Mouse (Mus musculus) heart, embryonic 11.5 days (tissue): Measurements from ENCODE around the gene Plekha3. TPM values are rescaled to one million over a fixed set of nuclear protein-coding genes. Genes with fewer than 3 reads are reported as not detected.

Experiments
- ATAC-seq: fragments of 200-750 bp; cut with Nextera tagmentation; replicated peaks from 2 replicates; pipeline ENCODE4 v1.8.0; 2017; ENCODE audit warnings: moderate library complexity; ENCODE audit not compliant: insufficient number of reproducible peaks, low FRiP score, low TSS enrichment
- H3K27ac ChIP-seq: fragments of 300-500 bp; sonication (generic); 2 replicates; pipeline ENCODE4 v1.5.1; 2014; ENCODE audit warnings: mild to moderate bottlenecking, low read depth, low read length
- H3K27me3 ChIP-seq: fragments of 300-500 bp; sonication (generic); 2 replicates; pipeline ENCODE4 v1.6.1; 2014; ENCODE audit warnings: mild to moderate bottlenecking, low read length, mixed read lengths; ENCODE audit not compliant: control insufficient read depth, insufficient read depth
- H3K36me3 ChIP-seq: fragments of 300-500 bp; sonication (generic); 2 replicates; pipeline ENCODE4 v1.6.1; 2014; ENCODE audit warnings: mild to moderate bottlenecking, low read length, moderate library complexity, mixed read lengths; ENCODE audit not compliant: control insufficient read depth, insufficient read depth
- H3K4me1 ChIP-seq: fragments of 300-500 bp; sonication (generic); 2 replicates; pipeline ENCODE4 v1.6.1; 2014; ENCODE audit warnings: low read length; ENCODE audit not compliant: control insufficient read depth, insufficient read depth
- H3K4me2 ChIP-seq: fragments of 300-500 bp; sonication (generic); 2 replicates; pipeline ENCODE4 v1.6.1; 2014; ENCODE audit warnings: mild to moderate bottlenecking, moderate library complexity
- H3K4me3 ChIP-seq: fragments of 300-500 bp; sonication (generic); 2 replicates; pipeline ENCODE4 v1.5.1; 2014; ENCODE audit warnings: low read depth, low read length
- H3K9ac ChIP-seq: fragments of 300-500 bp; sonication (generic); 2 replicates; pipeline ENCODE4 v1.6.1; 2014; ENCODE audit warnings: mild to moderate bottlenecking, low read depth, low read length, moderate library complexity
- H3K9me3 ChIP-seq: fragments of 300-500 bp; sonication (generic); replicated peaks from 2 replicates; pipeline ENCODE4 v1.6.1; 2016; ENCODE audit warnings: low read length; ENCODE audit not compliant: control insufficient read depth
- WGBS: fragments of 180-500 bp; shearing (Covaris S2); extraction: QIAGEN DNeasy Blood & Tissue Kit; methylation state at CpG from one replicate; pipeline ENCODE4 v1.1.7; 2014; ENCODE audit not compliant: insufficient replicate concordance; 5-methylcytosine and 5-hydroxymethylcytosine counted together
- polyA plus RNA-seq: library from polyadenylated mRNA; unstranded; fragments of >200 nt; fragmentation: Nextera tagmentation; extraction: Ambion mirVana; gene quantifications from 2 replicates; pipeline ENCODE4 v1.2.1, GENCODE M21; 2014

The Plekha3 gene
- polyA plus RNA-seq, 1 experiment from 2014 or later: 11.5 TPM

- Histone ChIP-seq H3K9ac (no peak overlapping the region), H3K27ac (no peak overlapping the region), H3K9me3 (no peaks in the 10 kb centered on the region), H3K4me2 (no peak overlapping the region), H3K4me3 (no peak overlapping the region), H3K36me3 (no peaks in the 10 kb centered on the region), H3K4me1 (no peaks in the 10 kb centered on the region), H3K27me3 (no peaks in the 10 kb centered on the region)
- no peak for ATAC-seq
- WGBS: 85% methylated on average over 4 of the region's 4 CpGs
Measured at GRCm38 (mm10) chr2:76653070-76653469, 22.0 kb upstream of the Plekha3 start.

- no peak for ATAC-seq
Measured at GRCm38 (mm10) chr2:76654646-76655045, 20.4 kb upstream of the Plekha3 start.

GRCm38 (mm10) chr2:76655444-76655843, 19.6 kb upstream of the Plekha3 start:
- H3K27me3 ChIP-seq: no peaks in the 10 kb centered on the region
- no peak overlapping the region for H3K27ac ChIP-seq
- H3K4me2 ChIP-seq: no peak overlapping the region
- H3K4me1 ChIP-seq: no peaks in the 10 kb centered on the region
- H3K9ac ChIP-seq: no peak overlapping the region
- ATAC-seq: no peak
- WGBS: 77% methylated on average over 3 of the region's 3 CpGs
- no peaks in the 10 kb centered on the region for H3K36me3 ChIP-seq
- no peak overlapping the region for H3K4me3 ChIP-seq
- H3K9me3 ChIP-seq: no peaks in the 10 kb centered on the region

More at GRCm38 (mm10) chr2:76654646-76655045, 20.4 kb upstream of the Plekha3 start:
- no peaks in the 10 kb centered on the region for H3K9me3 ChIP-seq
- H3K4me1 ChIP-seq: no peaks in the 10 kb centered on the region
- no peak overlapping the region for H3K27ac ChIP-seq
- WGBS: 80% methylated on average over 5 of the region's 5 CpGs
- no peaks in the 10 kb centered on the region for H3K27me3 ChIP-seq
- H3K36me3 ChIP-seq: no peaks in the 10 kb centered on the region
- no peak overlapping the region for H3K9ac ChIP-seq
- no peak overlapping the region for H3K4me3 ChIP-seq
- H3K4me2 ChIP-seq: no peak overlapping the region

- no peaks in the 10 kb centered on the region for H3K36me3 ChIP-seq
- H3K9ac ChIP-seq: no peak overlapping the region
- H3K4me1 ChIP-seq: no peaks in the 10 kb centered on the region
- no peak overlapping the region for H3K4me2 ChIP-seq
- 6% methylated on average over 1 of the region's 1 CpGs for WGBS
- H3K27ac ChIP-seq: no peak overlapping the region
- no peak for ATAC-seq
- no peaks in the 10 kb centered on the region for H3K27me3 ChIP-seq
- no peaks in the 10 kb centered on the region for H3K9me3 ChIP-seq
- no peak overlapping the region for H3K4me3 ChIP-seq
Measured at GRCm38 (mm10) chr2:76655982-76656381, 19.1 kb upstream of the Plekha3 start.

GRCm38 (mm10) chr2:76658551-76658950, 16.5 kb upstream of the Plekha3 start:
- Histone ChIP-seq H3K4me2 (no peak overlapping the region), H3K36me3 (0 out of 2 replicates have a peak, but pooled peaks cover 2% of the 10 kb centered on the region), H3K27ac (no peak overlapping the region), H3K4me3 (no peak overlapping the region), H3K9me3 (no peaks in the 10 kb centered on the region), H3K27me3 (no peaks in the 10 kb centered on the region), H3K9ac (no peak overlapping the region), H3K4me1 (no peaks in the 10 kb centered on the region)
- no peak for ATAC-seq
- 78% methylated on average over 13 of the region's 13 CpGs for WGBS

GRCm38 (mm10) chr2:76659419-76659818, 15.7 kb upstream of the Plekha3 start:
- H3K4me2 ChIP-seq: no peak overlapping the region
- no peak overlapping the region for H3K27ac ChIP-seq
- no peaks in the 10 kb centered on the region for H3K27me3 ChIP-seq
- 0 out of 2 replicates have a peak, but pooled peaks cover 2% of the 10 kb centered on the region for H3K36me3 ChIP-seq
- no peak overlapping the region for H3K9ac ChIP-seq
- H3K4me3 ChIP-seq: no peak overlapping the region
- no peak for ATAC-seq
- H3K4me1 ChIP-seq: no peaks in the 10 kb centered on the region
- H3K9me3 ChIP-seq: no peaks in the 10 kb centered on the region
- 55% methylated on average over 5 of the region's 8 CpGs for WGBS

- H3K4me1 ChIP-seq: no peaks in the 10 kb centered on the region
- no peaks in the 10 kb centered on the region for H3K27me3 ChIP-seq
- ATAC-seq: no peak
- H3K4me2 ChIP-seq: no peak overlapping the region
- no peak overlapping the region for H3K9ac ChIP-seq
- H3K36me3 ChIP-seq: 0 out of 2 replicates have a peak, but pooled peaks cover 2% of the 10 kb centered on the region
- 92% methylated on average over 7 of the region's 7 CpGs for WGBS
- no peak overlapping the region for H3K4me3 ChIP-seq
- no peaks in the 10 kb centered on the region for H3K9me3 ChIP-seq
- no peak overlapping the region for H3K27ac ChIP-seq
Measured at GRCm38 (mm10) chr2:76665531-76665930, 9.6 kb upstream of the Plekha3 start.

GRCm38 (mm10) chr2:76667200-76667599, 7.9 kb upstream of the Plekha3 start:
- no peaks in the 10 kb centered on the region for H3K4me1 ChIP-seq
- 0 out of 2 replicates have a peak, but pooled peaks cover 2% of the 10 kb centered on the region for H3K36me3 ChIP-seq
- H3K27me3 ChIP-seq: no peaks in the 10 kb centered on the region
- no peak overlapping the region for H3K4me2 ChIP-seq
- no peak overlapping the region for H3K4me3 ChIP-seq
- 74% methylated on average over 5 of the region's 5 CpGs for WGBS
- no peaks in the 10 kb centered on the region for H3K9me3 ChIP-seq
- no peak for ATAC-seq
- H3K27ac ChIP-seq: no peak overlapping the region
- H3K9ac ChIP-seq: no peak overlapping the region

GRCm38 (mm10) chr2:76671641-76672040, 3.4 kb upstream of the Plekha3 start:
- H3K4me2 ChIP-seq: peak overlapping the region; percentile 88
- no peaks in the 10 kb centered on the region for H3K27me3 ChIP-seq
- no peaks in the 10 kb centered on the region for H3K36me3 ChIP-seq
- no peak overlapping the region for H3K27ac ChIP-seq
- H3K9ac ChIP-seq: no peak overlapping the region
- ATAC-seq: no peak
- H3K4me1 ChIP-seq: peaks cover 12% of the 10 kb centered on the region
- peak overlapping the region; percentile 54; the same call in 1 of the 2 replicates for H3K4me3 ChIP-seq
- no peaks in the 10 kb centered on the region for H3K9me3 ChIP-seq
- 84% methylated on average over 6 of the region's 6 CpGs for WGBS
